Mouse (Mus musculus) left cerebral cortex, postnatal 4 days (tissue): ENCODE results near the gene Stk25. TPM values are rescaled to one million over a fixed set of nuclear protein-coding genes. Genes with fewer than 3 reads are reported as not detected.

Experiments
- DNase-seq: peaks from one replicate; pipeline ENCODE4 v3.0.0-alpha.2; 2022
- intact Hi-C: fragments of 180-260 bp; cut with DNase I; formaldehyde crosslinking; loops from one replicate; pipeline ENCODE4 v1.15.1; 2025
- total RNA-seq, 2 experiments: library from RNA; stranded (reverse); gene quantifications; 2 replicates each; pipeline ENCODE4 v1.2.3; 2021

The Stk25 gene
- total RNA-seq, 2 experiments from 2014 or later = 352 to 377 TPM

GRCm38 (mm10) chr1:93609762-93610161, 48.7 kb downstream of the Stk25 start:
- intact Hi-C loops = no loop called here
- DNase-seq = no peak

GRCm38 (mm10) chr1:93608696-93609245, 49.7 kb downstream of the Stk25 start:
- DNase-seq = no peak
- intact Hi-C loops = no loop called here

- DNase-seq = no peak
- intact Hi-C loops = no loop called here
Observed at GRCm38 (mm10) chr1:93607090-93608083, 51.1 kb downstream of the Stk25 start.

- DNase-seq = no peak
- intact Hi-C loops = no loop called here
Observed at GRCm38 (mm10) chr1:93603921-93604320, 54.5 kb downstream of the Stk25 start.

- intact Hi-C loops = no loop called here
- DNase-seq = no peak
Observed at GRCm38 (mm10) chr1:93602911-93603310, 55.5 kb downstream of the Stk25 start.

GRCm38 (mm10) chr1:93595916-93596315, 62.5 kb downstream of the Stk25 start:
- no peak for DNase-seq
- intact Hi-C loops = no loop called here

- intact Hi-C loops = no loop called here
- DNase-seq = no peak
Observed at GRCm38 (mm10) chr1:93593960-93594359, 64.5 kb downstream of the Stk25 start.

- intact Hi-C loops = no loop called here
- no peak for DNase-seq
Observed at GRCm38 (mm10) chr1:93588346-93588745, 70.1 kb downstream of the Stk25 start.

GRCm38 (mm10) chr1:93581545-93581944, 76.9 kb downstream of the Stk25 start:
- intact Hi-C loops = no loop called here
- DNase-seq = no peak

GRCm38 (mm10) chr1:93577861-93578260, 80.6 kb downstream of the Stk25 start:
- DNase-seq = no peak
- intact Hi-C loops = no loop called here

- intact Hi-C loops = no loop called here
- no peak for DNase-seq
Observed at GRCm38 (mm10) chr1:93577066-93577465, 81.4 kb downstream of the Stk25 start.

Other genes with a start within 250 kb of the Stk25 start
- gene Hdlbp, start 179.8 kb downstream of the Stk25 start, total RNA-seq = 100 to 1,000 TPM; 123 to 124 TPM
- gene Farp2, start 146.6 kb downstream of the Stk25 start, total RNA-seq = 1 to 10 TPM; 8.7 to 8.9 TPM
- gene Bok, start 27.0 kb upstream of the Stk25 start, total RNA-seq = 10 to 100 TPM; 45.0 to 48.7 TPM
- 10 to 100 TPM; 85.1 to 89.7 TPM for gene Atg4b, start 92.8 kb upstream of the Stk25 start, total RNA-seq
- 10 to 100 TPM; 38.1 to 40.2 TPM for gene Thap4, start 96.2 kb upstream of the Stk25 start, total RNA-seq
- 10 to 100 TPM; 80.5 to 91.2 TPM for gene Dtymk, start 143.3 kb upstream of the Stk25 start, total RNA-seq
- 10 to 100 TPM in 1 of 2 experiments, 1 to 10 TPM in 1; 8.1 to 11.3 TPM for gene Ing5, start 145.3 kb upstream of the Stk25 start, total RNA-seq
- 10 to 100 TPM; 12.7 to 13.7 TPM for gene D2hgdh, start 166.2 kb upstream of the Stk25 start, total RNA-seq
- gene Gal3st2, start 202.6 kb upstream of the Stk25 start, total RNA-seq = not detected